Mouse (Mus musculus) embryonic facial prominence, embryonic 12.5 days (tissue): Measurements from ENCODE around the gene Mycbpap. TPM values are rescaled to one million over a fixed set of nuclear protein-coding genes. Genes with fewer than 3 reads are reported as not detected.
A peak's percentile ranks its signal among the peaks of the same experiment; 100 is the strongest.

Experiments
- ATAC-seq: fragments of 200-750 bp; cut with Nextera tagmentation; 2 replicates; pipeline ENCODE4 v1.8.0; 2017; ENCODE audit not compliant: insufficient number of reproducible peaks, insufficient read depth, low FRiP score, low TSS enrichment
- H3K27ac ChIP-seq: fragments of 300-500 bp; sonication (generic); 2 replicates; pipeline ENCODE4 v1.5.1; 2016; ENCODE audit warnings: mild to moderate bottlenecking
- H3K27me3 ChIP-seq: fragments of 300-500 bp; sonication (generic); 2 replicates; pipeline ENCODE4 v1.6.1; 2016; ENCODE audit warnings: mild to moderate bottlenecking, moderate library complexity
- H3K36me3 ChIP-seq: fragments of 300-500 bp; sonication (generic); 2 replicates; pipeline ENCODE4 v1.6.1; 2016; ENCODE audit warnings: mild to moderate bottlenecking
- H3K4me1 ChIP-seq: fragments of 300-500 bp; sonication (generic); 2 replicates; pipeline ENCODE4 v1.6.1; 2016
- H3K4me2 ChIP-seq: fragments of 300-500 bp; sonication (generic); replicated peaks from 2 replicates; pipeline ENCODE4 v1.6.1; 2016; ENCODE audit warnings: mild to moderate bottlenecking, moderate library complexity
- H3K4me3 ChIP-seq: fragments of 300-500 bp; sonication (generic); 2 replicates; pipeline ENCODE4 v1.5.1; 2016; ENCODE audit warnings: mild to moderate bottlenecking
- H3K9ac ChIP-seq: fragments of 300-500 bp; sonication (generic); 2 replicates; pipeline ENCODE4 v1.6.1; 2016; ENCODE audit warnings: mild to moderate bottlenecking, moderate library complexity
- H3K9me3 ChIP-seq: fragments of 300-500 bp; sonication (generic); 2 replicates; pipeline ENCODE4 v1.6.1; 2016; ENCODE audit warnings: mild to moderate bottlenecking, moderate library complexity
- WGBS: fragments of 180-500 bp; shearing (Covaris S2); methylation state at CpG from one replicate; pipeline ENCODE4 v1.1.7; 2016; 5-methylcytosine and 5-hydroxymethylcytosine counted together
- polyA plus RNA-seq: library from polyadenylated mRNA; unstranded; fragments of >200 nt; fragmentation: Nextera tagmentation; extraction: Ambion mirVana; gene quantifications from 2 replicates; pipeline ENCODE4 v1.2.1, GENCODE M21; 2016

Gene Mycbpap
- polyA plus RNA-seq, 1 experiment from 2014 or later, result 3.7 TPM

GRCm38 (mm10) chr11:94477651-94478050 is 43.9 kb downstream of the Mycbpap start:
- Histone ChIP-seq H3K36me3 (no peaks in the 10 kb centered on the region), H3K4me3 (no peak overlapping the region), H3K9ac (no peak overlapping the region), H3K27me3 (peaks cover 23% of the 10 kb centered on the region), H3K9me3 (no peaks in the 10 kb centered on the region), H3K4me1 (peaks cover 17% of the 10 kb centered on the region), H3K4me2 (no peak overlapping the region), H3K27ac (no peak overlapping the region)
- 62% methylated on average over 6 of the region's 6 CpGs for WGBS
- no peak for ATAC-seq

DNA sequence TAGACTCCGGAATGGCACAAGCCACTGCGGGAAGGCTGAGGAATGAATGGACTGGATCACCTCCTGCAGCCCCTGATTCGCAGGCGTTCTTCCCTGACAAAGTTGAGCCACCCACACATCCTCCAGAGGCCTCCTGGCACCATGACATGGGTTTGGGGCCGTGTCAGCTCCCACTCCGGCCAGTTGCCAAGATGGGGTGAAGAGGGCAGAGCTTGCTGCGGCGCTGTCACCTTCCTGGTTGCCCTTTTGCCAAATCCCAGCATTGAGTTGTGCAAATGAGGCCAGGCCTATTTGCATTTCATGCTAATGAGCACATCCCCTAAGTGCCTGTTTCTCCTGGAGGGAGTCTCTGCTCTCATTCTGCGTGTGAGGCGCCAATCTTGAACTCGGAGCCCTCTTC is 45.8 kb downstream of the Mycbpap start:
- Histone ChIP-seq H3K36me3 (no peaks in the 10 kb centered on the region), H3K9ac (no peak overlapping the region), H3K9me3 (no peaks in the 10 kb centered on the region), H3K4me3 (no peak overlapping the region), H3K27me3 (peaks cover 23% of the 10 kb centered on the region), H3K4me1 (peaks cover 28% of the 10 kb centered on the region), H3K27ac (no peak overlapping the region), H3K4me2 (no peak overlapping the region)
- no peak for ATAC-seq
- WGBS, result 13% methylated on average over 11 of the region's 11 CpGs

DNA sequence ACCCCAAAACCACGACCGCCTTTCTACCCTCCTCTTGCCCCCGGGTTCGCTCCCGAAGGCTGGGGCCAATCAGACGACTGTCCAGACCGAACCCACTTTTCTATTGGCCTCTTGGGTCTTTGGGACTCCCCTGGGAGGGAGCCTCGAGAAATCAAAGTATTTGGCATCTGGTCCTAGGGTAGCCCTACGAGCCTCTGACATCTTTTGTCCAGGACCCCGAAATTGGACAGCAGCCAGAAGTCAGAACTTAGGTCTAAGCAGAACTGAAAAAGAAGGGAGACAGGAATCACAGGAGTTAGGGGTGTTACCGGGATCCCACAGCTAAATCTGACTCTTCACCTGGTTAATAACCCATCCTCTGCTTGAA is 47.0 kb downstream of the Mycbpap start:
- Histone ChIP-seq H3K4me2 (peak overlapping the region; percentile 80), H3K27ac (peak overlapping the region; percentile 43; the same call in 1 of the 2 replicates), H3K9ac (no peak overlapping the region), H3K4me1 (peaks cover 34% of the 10 kb centered on the region), H3K9me3 (no peaks in the 10 kb centered on the region), H3K27me3 (peaks cover 23% of the 10 kb centered on the region), H3K4me3 (peak overlapping the region; percentile 90), H3K36me3 (no peaks in the 10 kb centered on the region)
- no peak for ATAC-seq
- whole genome bisulfite sequencing, result 2% methylated on average over 11 of the region's 11 CpGs

DNA sequence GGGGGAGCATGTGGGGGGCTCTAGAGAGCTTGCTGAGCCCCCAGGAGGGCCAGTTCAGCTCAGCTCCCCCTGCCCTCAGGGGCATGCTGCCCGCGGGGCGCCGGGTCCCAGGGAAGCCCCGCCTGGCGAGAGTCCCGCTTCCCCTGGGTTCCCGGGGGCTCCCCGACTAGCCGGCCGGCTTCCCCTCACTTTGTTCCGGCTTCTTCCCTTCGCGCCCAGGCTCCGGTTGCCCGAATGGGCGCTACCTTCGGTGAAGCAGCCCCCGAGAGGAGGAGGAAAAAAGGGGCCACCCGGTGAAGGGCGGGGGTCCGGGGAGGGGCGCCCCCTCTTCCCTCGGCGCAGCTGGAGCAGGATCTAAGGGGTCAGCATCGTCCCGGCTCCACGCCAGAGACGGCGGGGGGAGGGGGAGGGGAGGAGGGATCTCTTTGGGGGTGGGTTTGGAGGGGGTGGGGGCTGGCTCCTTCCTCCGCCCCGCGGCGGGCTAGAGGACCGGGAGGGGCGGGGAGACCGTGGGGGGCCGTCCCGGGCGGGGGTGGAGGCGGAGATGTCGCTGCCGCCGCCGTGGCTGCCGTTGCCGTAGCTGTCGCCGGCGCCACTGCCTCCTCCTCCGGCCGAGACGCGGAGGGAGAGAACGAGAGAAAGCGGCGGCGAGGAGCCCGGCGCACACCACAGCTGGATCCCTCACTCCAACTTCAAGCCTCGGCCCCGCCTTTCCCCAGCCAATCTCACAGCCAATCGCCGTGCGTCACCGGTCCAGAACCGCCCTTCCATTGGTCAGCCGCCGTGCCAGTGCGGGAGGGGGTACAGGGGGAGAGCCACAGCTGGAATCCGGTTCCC is 47.6 kb downstream of the Mycbpap start, which contains the start of gene Cacna1g:
TSS of gene Cacna1g (minus strand) at position 492 of the 837 bp plus-strand sequence.
- H3K4me3 ChIP-seq, result peak within 1 kb of the TSS; percentile 90
- peak within 1 kb of the TSS; percentile 91 for H3K27ac ChIP-seq
- H3K4me1 ChIP-seq, result peaks cover 40% of the 10 kb centered on the region
- peak within 1 kb of the TSS; percentile 95 for H3K9ac ChIP-seq
- H3K4me2 ChIP-seq, result peak within 1 kb of the TSS; percentile 80
- peak; percentile 89 for ATAC-seq
- no peaks in the 10 kb centered on the region for H3K9me3 ChIP-seq
- H3K27me3 ChIP-seq, result peaks cover 23% of the 10 kb centered on the region
- H3K36me3 ChIP-seq, result no peaks in the 10 kb centered on the region
- under 1% methylated on average over 47 of the region's 71 CpGs for WGBS

- H3K9me3 ChIP-seq, result no peaks in the 10 kb centered on the region
- H3K4me3 ChIP-seq, result peak overlapping the region; percentile 90
- peak overlapping the region; percentile 91 for H3K27ac ChIP-seq
- WGBS, result 1% methylated on average over 49 of the region's 52 CpGs
- ATAC-seq, result peak; percentile 24; the same call in 1 of the 2 replicates
- no peaks in the 10 kb centered on the region for H3K36me3 ChIP-seq
- peak overlapping the region; percentile 95 for H3K9ac ChIP-seq
- H3K27me3 ChIP-seq, result peaks cover 23% of the 10 kb centered on the region
- H3K4me2 ChIP-seq, result peak overlapping the region; percentile 80
- H3K4me1 ChIP-seq, result peaks cover 48% of the 10 kb centered on the region
Observed at GRCm38 (mm10) chr11:94472916-94473706, 48.4 kb downstream of the Mycbpap start.

DNA sequence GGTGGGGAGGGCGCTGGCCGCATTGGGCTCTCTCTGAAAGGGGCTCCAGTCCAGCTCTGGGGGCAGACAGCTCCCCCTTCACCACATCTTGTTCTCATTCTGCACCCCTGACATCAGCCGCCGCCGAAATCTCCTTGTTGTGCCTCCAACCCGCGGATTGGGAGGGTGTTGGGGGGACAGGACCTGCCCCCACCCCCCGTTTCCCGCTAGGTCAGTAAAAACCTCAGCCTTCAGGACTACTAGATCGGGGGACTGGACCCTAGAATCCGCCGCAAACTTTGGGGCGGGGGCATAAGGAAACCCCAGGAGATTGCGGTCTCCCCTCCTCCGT is 49.0 kb downstream of the Mycbpap start:
- Histone ChIP-seq H3K9ac (peak overlapping the region; percentile 95), H3K4me2 (peak overlapping the region; percentile 80), H3K4me1 (peaks cover 52% of the 10 kb centered on the region), H3K9me3 (no peaks in the 10 kb centered on the region), H3K4me3 (peak overlapping the region; percentile 90), H3K27me3 (peaks cover 21% of the 10 kb centered on the region), H3K27ac (peak overlapping the region; percentile 91), H3K36me3 (no peaks in the 10 kb centered on the region)
- no peak for ATAC-seq
- WGBS, result under 1% methylated on average over 15 of the region's 15 CpGs

DNA sequence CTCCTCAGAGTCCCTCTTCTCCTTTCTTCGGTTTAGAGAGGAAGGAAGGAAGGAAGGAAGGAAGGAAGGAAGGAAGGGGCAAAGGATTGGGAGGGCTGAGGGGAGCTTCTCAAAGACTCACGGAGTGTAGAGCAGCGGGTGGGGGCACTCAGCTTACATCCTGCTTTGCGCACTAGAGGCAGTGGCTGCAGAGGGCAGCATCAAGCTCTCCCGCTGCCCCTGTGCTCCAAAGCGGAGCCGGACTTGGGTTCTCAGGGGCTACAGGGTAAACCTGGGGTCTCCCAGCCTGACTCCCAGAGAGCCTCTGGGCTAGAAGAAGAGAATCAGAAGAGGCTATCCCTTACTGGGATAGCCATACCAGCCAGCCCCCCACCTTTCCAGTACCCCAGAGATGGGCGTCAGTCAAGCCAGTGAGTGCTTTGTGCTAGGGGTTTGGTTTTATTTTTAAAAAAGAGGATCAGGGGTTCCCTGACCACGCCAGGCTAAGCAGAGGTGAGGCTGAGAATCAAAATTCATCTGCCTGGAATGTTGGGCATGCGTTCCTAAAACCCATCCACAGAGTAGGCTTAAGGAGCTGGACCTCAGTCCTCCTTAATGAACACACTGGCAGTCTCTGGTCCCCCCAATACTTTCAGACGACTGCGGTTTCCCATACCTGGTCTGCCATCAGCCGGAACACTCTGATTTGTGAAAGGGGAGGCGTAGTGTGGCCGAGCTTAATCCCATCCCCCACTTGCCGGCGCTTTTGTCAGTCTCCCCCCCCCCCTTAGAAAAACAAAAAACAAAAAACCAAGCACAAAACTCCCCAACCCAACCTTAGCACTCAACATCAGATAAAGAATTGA is 49.6 kb downstream of the Mycbpap start:
- peak overlapping the region; percentile 80 for H3K4me2 ChIP-seq
- H3K27ac ChIP-seq, result peak overlapping the region; percentile 91
- no peaks in the 10 kb centered on the region for H3K36me3 ChIP-seq
- H3K4me1 ChIP-seq, result peaks cover 55% of the 10 kb centered on the region
- no peak for ATAC-seq
- no peaks in the 10 kb centered on the region for H3K9me3 ChIP-seq
- H3K9ac ChIP-seq, result peak overlapping the region; percentile 95
- peaks cover 18% of the 10 kb centered on the region for H3K27me3 ChIP-seq
- peak overlapping the region; percentile 90 for H3K4me3 ChIP-seq
- WGBS, result 1% methylated on average over 17 of the region's 17 CpGs

DNA sequence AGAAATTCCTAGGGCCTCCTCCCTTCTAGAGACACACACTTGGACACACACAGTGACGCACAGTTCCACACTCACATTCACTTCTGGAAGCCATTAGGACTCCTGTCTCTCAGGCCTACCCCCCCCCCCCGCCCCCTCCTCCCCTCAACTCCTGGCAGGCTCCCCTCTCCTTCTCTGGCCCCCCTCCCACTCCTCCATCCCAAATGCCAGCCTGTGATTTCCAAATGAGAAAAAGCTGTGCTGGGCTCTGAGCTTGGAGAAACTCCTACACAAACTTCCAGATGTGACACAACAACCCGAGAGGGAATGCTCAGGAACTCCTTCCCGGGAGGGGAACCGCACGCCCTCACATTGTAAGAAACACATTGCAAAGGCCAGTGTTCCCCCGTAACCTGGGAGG is 51.2 kb downstream of the Mycbpap start:
- ATAC-seq, result no peak
- Histone ChIP-seq H3K4me1 (peaks cover 54% of the 10 kb centered on the region), H3K27ac (peak overlapping the region; percentile 91), H3K36me3 (peaks cover 11% of the 10 kb centered on the region; the same call in 1 of the 2 replicates), H3K4me3 (peak overlapping the region; percentile 90), H3K9me3 (no peaks in the 10 kb centered on the region), H3K4me2 (peak overlapping the region; percentile 80), H3K9ac (peak overlapping the region; percentile 95; the same call in 1 of the 2 replicates), H3K27me3 (peaks cover 7% of the 10 kb centered on the region)
- 3% methylated on average over 5 of the region's 7 CpGs for WGBS

GRCm38 (mm10) chr11:94469136-94470064 is 52.1 kb downstream of the Mycbpap start:
- no peaks in the 10 kb centered on the region; the same call in 1 of the 2 replicates for H3K27me3 ChIP-seq
- H3K4me1 ChIP-seq, result peaks cover 54% of the 10 kb centered on the region
- no peak for ATAC-seq
- H3K4me2 ChIP-seq, result peak overlapping the region; percentile 80
- H3K27ac ChIP-seq, result peak overlapping the region; percentile 91
- H3K9me3 ChIP-seq, result no peaks in the 10 kb centered on the region
- H3K36me3 ChIP-seq, result peaks cover 14% of the 10 kb centered on the region; the same call in 1 of the 2 replicates
- peak overlapping the region; percentile 95; the same call in 1 of the 2 replicates for H3K9ac ChIP-seq
- peak overlapping the region; percentile 14 for H3K4me3 ChIP-seq
- WGBS, result 10% methylated on average over 9 of the region's 9 CpGs

- H3K4me3 ChIP-seq, result 0 out of 2 replicates have a peak overlapping the region, but pooled peaks have one; percentile 14
- ATAC-seq, result no peak
Observed at GRCm38 (mm10) chr11:94468582-94469064, 52.9 kb downstream of the Mycbpap start.

More at GRCm38 (mm10) chr11:94468582-94469064, 52.9 kb downstream of the Mycbpap start:
- WGBS, result 22% methylated on average over 4 of the region's 4 CpGs
- Histone ChIP-seq H3K9ac (no peak overlapping the region), H3K27ac (peak overlapping the region; percentile 91), H3K9me3 (no peaks in the 10 kb centered on the region), H3K4me2 (peak overlapping the region; percentile 80), H3K4me1 (peaks cover 60% of the 10 kb centered on the region), H3K36me3 (peaks cover 16% of the 10 kb centered on the region; the same call in 1 of the 2 replicates), H3K27me3 (no peaks in the 10 kb centered on the region; the same call in 1 of the 2 replicates)
